Mouse (Mus musculus) forebrain, embryonic 11.5 days (tissue): ENCODE measurements around the gene Sepsecs. TPM values are rescaled to one million over a fixed set of nuclear protein-coding genes. Genes with fewer than 3 reads are reported as not detected.

Experiments
- ATAC-seq: fragments of 200-750 bp; cut with Nextera tagmentation; replicated peaks from 2 replicates; pipeline ENCODE4 v1.8.0; 2017; ENCODE audit warnings: moderate TSS enrichment; ENCODE audit not compliant: low FRiP score
- DNase-seq: peaks from one replicate; pipeline ENCODE4 v3.0.0-alpha.2; 2017; ENCODE audit warnings: low spot score
- H3K27ac ChIP-seq: fragments of 300-500 bp; sonication (generic); 2 replicates; pipeline ENCODE4 v1.5.1; 2014; ENCODE audit warnings: low read depth, low read length
- H3K27me3 ChIP-seq: fragments of 300-500 bp; sonication (generic); 2 replicates; pipeline ENCODE4 v1.6.1; 2014; ENCODE audit warnings: mild to moderate bottlenecking, low read length, mixed read lengths; ENCODE audit not compliant: control insufficient read depth, insufficient read depth
- H3K36me3 ChIP-seq: fragments of 300-500 bp; sonication (generic); 2 replicates; pipeline ENCODE4 v1.6.1; 2014; ENCODE audit warnings: mild to moderate bottlenecking, low read length, moderate library complexity, mixed read lengths; ENCODE audit not compliant: control insufficient read depth, insufficient read depth
- H3K4me1 ChIP-seq: fragments of 300-500 bp; sonication (generic); replicated peaks from 2 replicates; pipeline ENCODE4 v1.6.1; 2014; ENCODE audit warnings: low read length, mixed read lengths; ENCODE audit not compliant: control insufficient read depth, insufficient read depth
- H3K4me2 ChIP-seq: fragments of 300-500 bp; sonication (generic); 2 replicates; pipeline ENCODE4 v1.6.1; 2014; ENCODE audit warnings: low read depth, mild to moderate bottlenecking, low read length, moderate library complexity, mixed read lengths; ENCODE audit not compliant: severe bottlenecking
- H3K4me3 ChIP-seq: fragments of 300-500 bp; sonication (generic); 2 replicates; pipeline ENCODE4 v1.5.1; 2014; ENCODE audit warnings: low read depth, low read length
- H3K9ac ChIP-seq: fragments of 300-500 bp; sonication (generic); 2 replicates; pipeline ENCODE4 v1.6.1; 2014; ENCODE audit warnings: low read length
- H3K9me3 ChIP-seq: fragments of 300-500 bp; sonication (generic); 2 replicates; pipeline ENCODE4 v1.6.1; 2016; ENCODE audit warnings: low read length, mixed read lengths; ENCODE audit not compliant: control insufficient read depth
- WGBS: fragments of 180-500 bp; shearing (Covaris S2); extraction: QIAGEN DNeasy Blood & Tissue Kit; methylation state at CpG from one replicate; pipeline ENCODE4 v1.1.7; 2014; 5-methylcytosine and 5-hydroxymethylcytosine counted together
- polyA plus RNA-seq: library from polyadenylated mRNA; unstranded; fragments of >200 nt; fragmentation: Nextera tagmentation; extraction: Ambion mirVana; gene quantifications from 2 replicates; pipeline ENCODE4 v1.2.1, GENCODE M21; 2014

Gene Sepsecs
- polyA plus RNA-seq, 1 experiment from 2014 or later, result 9.5 TPM

GRCm38 (mm10) chr5:52680191-52680590, 10.7 kb upstream of the Sepsecs start:
- Histone ChIP-seq H3K27me3 (no peaks in the 10 kb centered on the region), H3K36me3 (no peaks in the 10 kb centered on the region), H3K4me3 (no peak overlapping the region), H3K9me3 (no peaks in the 10 kb centered on the region), H3K4me2 (no peak overlapping the region), H3K9ac (no peak overlapping the region), H3K4me1 (no peaks in the 10 kb centered on the region; the same call in 1 of the 2 replicates), H3K27ac (no peak overlapping the region)
- no peak for ATAC-seq
- DNase-seq, result no peak
- WGBS, result 46% methylated on average over 4 of the region's 4 CpGs

- WGBS, result 89% methylated on average over 5 of the region's 5 CpGs
- Histone ChIP-seq H3K9ac (no peak overlapping the region), H3K9me3 (no peaks in the 10 kb centered on the region), H3K27ac (no peak overlapping the region), H3K27me3 (no peaks in the 10 kb centered on the region), H3K4me2 (no peak overlapping the region), H3K4me1 (peaks cover 3% of the 10 kb centered on the region; the same call in 1 of the 2 replicates), H3K36me3 (no peaks in the 10 kb centered on the region), H3K4me3 (no peak overlapping the region)
- ATAC-seq, result no peak
- no peak for DNase-seq
Observed at GRCm38 (mm10) chr5:52678498-52679070, 9.1 kb upstream of the Sepsecs start.

- Histone ChIP-seq H3K9ac (no peak overlapping the region), H3K4me1 (peaks cover 3% of the 10 kb centered on the region; the same call in 1 of the 2 replicates), H3K27me3 (no peaks in the 10 kb centered on the region), H3K9me3 (no peaks in the 10 kb centered on the region), H3K4me3 (no peak overlapping the region), H3K4me2 (no peak overlapping the region), H3K27ac (no peak overlapping the region), H3K36me3 (no peaks in the 10 kb centered on the region)
- DNase-seq (no peak), ATAC-seq (no peak)
- 78% methylated on average over 3 of the region's 3 CpGs for WGBS
Observed at GRCm38 (mm10) chr5:52677126-52677525, 7.6 kb upstream of the Sepsecs start.

- H3K27me3 ChIP-seq, result no peaks in the 10 kb centered on the region
- peaks cover 3% of the 10 kb centered on the region; the same call in 1 of the 2 replicates for H3K4me1 ChIP-seq
- H3K9ac ChIP-seq, result no peak overlapping the region
- DNase-seq (no peak), ATAC-seq (no peak)
- H3K4me2 ChIP-seq, result no peak overlapping the region
- no peaks in the 10 kb centered on the region for H3K36me3 ChIP-seq
- no peak overlapping the region for H3K27ac ChIP-seq
- H3K4me3 ChIP-seq, result no peak overlapping the region
- WGBS, result 54% methylated on average over 4 of the region's 4 CpGs
- H3K9me3 ChIP-seq, result no peaks in the 10 kb centered on the region
Observed at GRCm38 (mm10) chr5:52674384-52675069, 5.0 kb upstream of the Sepsecs start.

- Histone ChIP-seq H3K9me3 (no peaks in the 10 kb centered on the region), H3K36me3 (no peaks in the 10 kb centered on the region), H3K27ac (no peak overlapping the region), H3K27me3 (no peaks in the 10 kb centered on the region), H3K4me1 (peaks cover 3% of the 10 kb centered on the region; the same call in 1 of the 2 replicates), H3K9ac (no peak overlapping the region), H3K4me3 (no peak overlapping the region), H3K4me2 (no peak overlapping the region)
- WGBS, result 10% methylated on average over 9 of the region's 9 CpGs
- no peak for ATAC-seq
- DNase-seq, result no peak
Observed at GRCm38 (mm10) chr5:52673341-52673740, 3.8 kb upstream of the Sepsecs start.

- Histone ChIP-seq H3K27ac (no peak overlapping the region), H3K4me2 (no peak overlapping the region), H3K4me3 (no peak overlapping the region), H3K9ac (no peak overlapping the region), H3K9me3 (no peaks in the 10 kb centered on the region), H3K27me3 (no peaks in the 10 kb centered on the region), H3K4me1 (peaks cover 3% of the 10 kb centered on the region; the same call in 1 of the 2 replicates), H3K36me3 (no peaks in the 10 kb centered on the region)
- DNase-seq (no peak), ATAC-seq (no peak)
- WGBS, result 58% methylated on average over 3 of the region's 3 CpGs
Observed at GRCm38 (mm10) chr5:52670745-52671144, 1.2 kb upstream of the Sepsecs start.

- 86% methylated on average over 3 of the region's 3 CpGs for WGBS
- no peak overlapping the region for H3K27ac ChIP-seq
- ATAC-seq, result no peak
Observed at GRCm38 (mm10) chr5:52666766-52667165, 2.7 kb downstream of the Sepsecs start.

GRCm38 (mm10) chr5:52657957-52658356, 11.6 kb downstream of the Sepsecs start:
- no peaks in the 10 kb centered on the region for H3K27me3 ChIP-seq
- H3K4me1 ChIP-seq, result no peaks in the 10 kb centered on the region
- no peak overlapping the region for H3K9ac ChIP-seq
- H3K9me3 ChIP-seq, result no peaks in the 10 kb centered on the region
- H3K36me3 ChIP-seq, result no peaks in the 10 kb centered on the region; the same call in 1 of the 2 replicates
- no peak overlapping the region for H3K4me2 ChIP-seq
- ATAC-seq (no peak), DNase-seq (no peak)
- no peak overlapping the region for H3K4me3 ChIP-seq
- 85% methylated on average over 4 of the region's 4 CpGs for WGBS
- no peak overlapping the region for H3K27ac ChIP-seq

More at GRCm38 (mm10) chr5:52666766-52667165, 2.7 kb downstream of the Sepsecs start:
- Histone ChIP-seq H3K4me1 (no peaks in the 10 kb centered on the region; the same call in 1 of the 2 replicates), H3K4me3 (no peak overlapping the region), H3K9ac (no peak overlapping the region), H3K27me3 (no peaks in the 10 kb centered on the region), H3K4me2 (no peak overlapping the region), H3K36me3 (no peaks in the 10 kb centered on the region; the same call in 1 of the 2 replicates), H3K9me3 (no peaks in the 10 kb centered on the region)
- no peak for DNase-seq
